Comparison of ENCODE assay signal across 18 mouse cellular contexts in the genomic region with DNA sequence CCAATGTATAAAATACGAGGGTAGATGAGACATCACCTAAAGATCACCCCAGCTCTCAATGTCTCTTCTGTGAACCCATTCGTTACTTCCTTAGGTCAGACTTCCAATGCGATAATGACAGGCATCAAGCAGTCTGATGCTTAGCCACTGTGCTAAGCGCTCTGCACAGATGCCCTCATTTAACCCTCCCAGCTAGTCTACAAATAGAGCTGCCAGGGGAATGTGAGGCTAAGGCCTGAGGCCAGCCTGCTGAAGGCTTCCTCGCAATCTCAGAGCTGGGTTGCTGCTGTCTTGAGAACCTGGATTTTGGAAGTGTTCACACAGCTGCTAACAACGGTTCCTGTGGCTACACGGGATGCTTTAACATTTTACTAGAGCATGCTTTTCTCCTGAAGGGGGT. TPM values are rescaled to one million over a fixed set of nuclear protein-coding genes. Genes with fewer than 3 reads are reported as not detected.
A peak's percentile ranks its signal among the peaks of the same experiment; 100 is the strongest.
DNase-seq lines count a peak whose midpoint lies in the region; ATAC-seq and TF ChIP-seq lines count a peak whose summit lies in the region.
"Had no signal": no experiment of that assay in that cellular context is flagged by ENCODE, and none has a peak within 500 bp of the region (broad histone marks: within the 10 kb centered on the region; RNA-seq: fewer than 3 reads in every experiment).

No protein-coding gene starts in this region.

- ATAC-seq in limb, embryonic 13.5 days (ENCODE audit: low FRiP score, low read depth): no peak
- ATAC-seq: lung, postnatal 0 days had no signal

- TF ChIP-seq POLR2A in brain, embryonic 14.5 days (IDR thresholded peaks at IDR 0.05; ENCODE audit: borderline replicate concordance, extremely low read depth, insufficient read depth, insufficient read length, poor library complexity, severe bottlenecking): no peak

- no peaks in the 10 kb centered on the region for H3K27me3 ChIP-seq in limb, embryonic 13.5 days
- H3K27me3 ChIP-seq in limb, embryonic 10.5 days (ENCODE audit: low read depth, poor library complexity, severe bottlenecking): no peaks in the 10 kb centered on the region
- H3K27me3 ChIP-seq: hindbrain, embryonic 15.5 days had no signal

- 0 out of 2 replicates have a peak overlapping the region, but pooled peaks have one; percentile 6 for H3K9ac ChIP-seq in limb, embryonic 13.5 days
- H3K9ac ChIP-seq: hindbrain, embryonic 15.5 days had no signal

- WGBS in limb, embryonic 13.5 days: 79% methylated on average over 7 of the region's 7 CpGs
- WGBS in limb, embryonic 10.5 days: 90% methylated on average over 7 of the region's 7 CpGs

- H3K4me2 ChIP-seq in limb, embryonic 13.5 days (replicated peaks): no peak overlapping the region
- H3K4me2 ChIP-seq: hindbrain, embryonic 15.5 days; midbrain, embryonic 11.5 days had no signal

- peak overlapping the region; percentile 1; the same call in 1 of the 2 replicates for H3K4me3 ChIP-seq in gastrocnemius, adult 2 months
- no peak overlapping the region for H3K4me3 ChIP-seq in limb, embryonic 13.5 days
- H3K4me3 ChIP-seq in limb, embryonic 10.5 days: no peak overlapping the region
- H3K4me3 ChIP-seq: heart, embryonic 10.5 days; hindbrain, embryonic 15.5 days had no signal

- H3K36me3 ChIP-seq in limb, embryonic 13.5 days: peaks cover 5% of the 10 kb centered on the region
- H3K36me3 ChIP-seq in limb, embryonic 10.5 days: peaks cover 13% of the 10 kb centered on the region
- H3K36me3 ChIP-seq: hindbrain, embryonic 15.5 days had no signal

- H3K4me1 ChIP-seq in limb, embryonic 13.5 days: no peaks in the 10 kb centered on the region; the same call in 1 of the 2 replicates
- no peaks in the 10 kb centered on the region for H3K4me1 ChIP-seq in limb, embryonic 10.5 days

- H3K9me3 ChIP-seq in limb, embryonic 13.5 days: no peaks in the 10 kb centered on the region
- H3K9me3 ChIP-seq in limb, embryonic 10.5 days (replicated peaks): no peaks in the 10 kb centered on the region
- H3K9me3 ChIP-seq: heart, embryonic 10.5 days; hindbrain, embryonic 15.5 days had no signal

- no peak for TF ChIP-seq CTCF in gastrocnemius, adult 2 months (IDR thresholded peaks at IDR 0.05)
- TF ChIP-seq CTCF in brain, embryonic 14.5 days (IDR thresholded peaks at IDR 0.05; ENCODE audit: borderline replicate concordance, extremely low read depth, insufficient read depth, insufficient read length): no peak

- peak; percentile 14 for DNase-seq in cerebellum, adult 8-10 months
- no peak for DNase-seq in cerebellum, adult 11 months
- peak; percentile 59 for DNase-seq in gastrocnemius, adult 2 months
- DNase-seq in gastrocnemius, postnatal 4 days (ENCODE audit: low spot score in 2 of 2): no peak
- no peak for DNase-seq in limb, embryonic 10.5 days (ENCODE audit: low spot score)
- peak; percentile 26 for DNase-seq in brain, embryonic 14.5 days (ENCODE audit: low read depth)
- no peak for DNase-seq in layer of hippocampus, adult 9-11 months
- DNase-seq: adrenal gland, postnatal 10 days; heart, postnatal 36 days; kidney, adult 2 months; left cerebral cortex, postnatal 4 days; thymus, postnatal 14 days had no signal

- H3K27ac ChIP-seq in gastrocnemius, adult 2 months: peak overlapping the region; percentile 54
- no peak overlapping the region for H3K27ac ChIP-seq in limb, embryonic 13.5 days
- H3K27ac ChIP-seq in limb, embryonic 10.5 days: no peak overlapping the region
- H3K27ac ChIP-seq: heart, embryonic 10.5 days; hindbrain, embryonic 15.5 days; kidney, postnatal 0 days had no signal

- intact Hi-C loops in gastrocnemius, adult 2 months (cut with DNase I): no loop called here

RNA-seq across cellular contexts. Expression of gene Wdr59, which starts 9.0 kb away (rescaled TPM):
- total RNA-seq in gastrocnemius, adult 2 months (2021): 1 to 10 TPM; 7.9 to 8.2 TPM
- total RNA-seq in gastrocnemius, postnatal 4 days (2021): 10 to 100 TPM; 13.0 to 13.3 TPM
- polyA plus RNA-seq in limb, embryonic 13.5 days (2015; fragmentation: Nextera tagmentation; extraction: Ambion mirVana): 7.9 and 8.5 TPM in 2 replicates
- polyA plus RNA-seq in limb, embryonic 10.5 days (2016; fragmentation: Nextera tagmentation; extraction: Ambion mirVana): 5.7 and 6.4 TPM in 2 replicates
- 14.2 and 16.0 TPM in 2 replicates for polyA plus RNA-seq in brain, embryonic 14.5 days (2012; rRNA removed)

RNA-seq across cellular contexts. Expression of gene Znrf1, which starts 23.0 kb away (rescaled TPM):
- 10 to 100 TPM; 58.6 to 69.8 TPM for total RNA-seq in gastrocnemius, adult 2 months (2021)
- 10 to 100 TPM; 69.2 to 70.8 TPM for total RNA-seq in gastrocnemius, postnatal 4 days (2021)
- 34.5 and 34.6 TPM in 2 replicates for polyA plus RNA-seq in limb, embryonic 13.5 days (2015; fragmentation: Nextera tagmentation; extraction: Ambion mirVana)
- 42.1 and 44.8 TPM in 2 replicates for polyA plus RNA-seq in limb, embryonic 10.5 days (2016; fragmentation: Nextera tagmentation; extraction: Ambion mirVana)
- polyA plus RNA-seq in brain, embryonic 14.5 days (2012; rRNA removed): 237 and 293 TPM in 2 replicates

Comparison
In these comparisons a context has a peak if more than half of its experiments do, and no peak if none do; other contexts are left out.
1. DNase-seq: peak in cerebellum, adult 8-10 months (single experiment), gastrocnemius, adult 2 months (single experiment) and brain, embryonic 14.5 days (single experiment); none in cerebellum, adult 11 months (single experiment), gastrocnemius, postnatal 4 days (0 of 2), limb, embryonic 10.5 days (single experiment) and layer of hippocampus, adult 9-11 months (single experiment).